Mouse (Mus musculus): Measurements from ENCODE around the gene Lrrc10. TPM values are rescaled to one million over a fixed set of nuclear protein-coding genes. Genes with fewer than 3 reads are reported as not detected.

The Lrrc10 gene
- polyA plus RNA-seq (2012; rRNA removed): not detected in 2 replicates

- H3K4me1 ChIP-seq (ENCODE audit: control insufficient read depth, insufficient read depth, insufficient read length, low read length): peaks cover 6% of the 10 kb centered on the region; the same call in 1 of the 2 replicates
- H3K27ac ChIP-seq (ENCODE audit: insufficient read depth, low read depth, low read length): no peak within 1 kb of the TSS
- no peaks in the 10 kb centered on the region for H3K27me3 ChIP-seq (ENCODE audit: control insufficient read depth, insufficient read depth, low read length)
- 52% methylated on average over 40 of the region's 40 CpGs for WGBS
- peaks cover 16% of the 10 kb centered on the region for H3K36me3 ChIP-seq (ENCODE audit: control insufficient read depth, insufficient read depth, low read length)
- no peak for TF ChIP-seq POLR2A (IDR thresholded peaks at IDR 0.05; ENCODE audit: low read depth, low read length)
- H3K4me3 ChIP-seq (ENCODE audit: low read depth, low read length): no peak within 1 kb of the TSS; the same call in 1 of the 2 replicates
Measured at GRCm38 (mm10) chr10:117045175-117046056, at the start of gene Lrrc10. TSS of gene Lrrc10 (plus strand) at chr10:117045341.

- TF ChIP-seq CTCF (IDR thresholded peaks at IDR 0.05; ENCODE audit: extremely low read depth, insufficient read length, insufficient replicate concordance, low read depth, low read length): no peak
- TF ChIP-seq POLR2A (IDR thresholded peaks at IDR 0.05; ENCODE audit: low read depth, low read length): no peak
- Histone ChIP-seq H3K4me3 (ENCODE audit: low read depth, low read length) (no peak overlapping the region), H3K36me3 (ENCODE audit: control insufficient read depth, insufficient read depth, low read length) (no peaks in the 10 kb centered on the region), H3K4me1 (ENCODE audit: control insufficient read depth, insufficient read depth, insufficient read length, low read length) (peaks cover 10% of the 10 kb centered on the region), H3K27me3 (ENCODE audit: control insufficient read depth, insufficient read depth, low read length) (no peaks in the 10 kb centered on the region), H3K27ac (ENCODE audit: insufficient read depth, low read depth, low read length) (peak overlapping the region; percentile 80)
- 47% methylated on average over 6 of the region's 6 CpGs for WGBS
Measured at GRCm38 (mm10) chr10:116995584-116996235, 49.4 kb upstream of the Lrrc10 start.

- 10% methylated on average over 6 of the region's 6 CpGs for WGBS
- no peaks in the 10 kb centered on the region for H3K27me3 ChIP-seq (ENCODE audit: control insufficient read depth, insufficient read depth, low read length)
- TF ChIP-seq POLR2A (IDR thresholded peaks at IDR 0.05; ENCODE audit: low read depth, low read length): no peak
- TF ChIP-seq CTCF (IDR thresholded peaks at IDR 0.05; ENCODE audit: extremely low read depth, insufficient read length, insufficient replicate concordance, low read depth, low read length): no peak
- peak overlapping the region; percentile 80 for H3K27ac ChIP-seq (ENCODE audit: insufficient read depth, low read depth, low read length)
- H3K36me3 ChIP-seq (ENCODE audit: control insufficient read depth, insufficient read depth, low read length): no peaks in the 10 kb centered on the region
- H3K4me1 ChIP-seq (ENCODE audit: control insufficient read depth, insufficient read depth, insufficient read length, low read length): peaks cover 10% of the 10 kb centered on the region
- no peak overlapping the region for H3K4me3 ChIP-seq (ENCODE audit: low read depth, low read length)
Measured at GRCm38 (mm10) chr10:116996236-116996600, 48.9 kb upstream of the Lrrc10 start.

GRCm38 (mm10) chr10:116998716-116999455 is 46.3 kb upstream of the Lrrc10 start:
- peaks cover 10% of the 10 kb centered on the region for H3K4me1 ChIP-seq (ENCODE audit: control insufficient read depth, insufficient read depth, insufficient read length, low read length)
- 65% methylated on average over 17 of the region's 17 CpGs for WGBS
- TF ChIP-seq POLR2A (IDR thresholded peaks at IDR 0.05; ENCODE audit: low read depth, low read length): no peak
- TF ChIP-seq CTCF (IDR thresholded peaks at IDR 0.05; ENCODE audit: extremely low read depth, insufficient read length, insufficient replicate concordance, low read depth, low read length): no peak
- H3K4me3 ChIP-seq (ENCODE audit: low read depth, low read length): no peak overlapping the region
- no peaks in the 10 kb centered on the region for H3K36me3 ChIP-seq (ENCODE audit: control insufficient read depth, insufficient read depth, low read length)
- no peaks in the 10 kb centered on the region for H3K27me3 ChIP-seq (ENCODE audit: control insufficient read depth, insufficient read depth, low read length)
- H3K27ac ChIP-seq (ENCODE audit: insufficient read depth, low read depth, low read length): no peak overlapping the region

GRCm38 (mm10) chr10:117000975-117001374 is 44.2 kb upstream of the Lrrc10 start:
- Histone ChIP-seq H3K36me3 (ENCODE audit: control insufficient read depth, insufficient read depth, low read length) (no peaks in the 10 kb centered on the region), H3K27me3 (ENCODE audit: control insufficient read depth, insufficient read depth, low read length) (no peaks in the 10 kb centered on the region), H3K27ac (ENCODE audit: insufficient read depth, low read depth, low read length) (no peak overlapping the region), H3K4me3 (ENCODE audit: low read depth, low read length) (no peak overlapping the region), H3K4me1 (ENCODE audit: control insufficient read depth, insufficient read depth, insufficient read length, low read length) (peaks cover 5% of the 10 kb centered on the region)
- TF ChIP-seq POLR2A (IDR thresholded peaks at IDR 0.05; ENCODE audit: low read depth, low read length): no peak
- 44% methylated on average over 12 of the region's 12 CpGs for WGBS

GRCm38 (mm10) chr10:117004695-117005094 is 40.4 kb upstream of the Lrrc10 start:
- Histone ChIP-seq H3K4me1 (ENCODE audit: control insufficient read depth, insufficient read depth, insufficient read length, low read length) (no peaks in the 10 kb centered on the region), H3K27ac (ENCODE audit: insufficient read depth, low read depth, low read length) (no peak overlapping the region), H3K4me3 (ENCODE audit: low read depth, low read length) (no peak overlapping the region), H3K36me3 (ENCODE audit: control insufficient read depth, insufficient read depth, low read length) (no peaks in the 10 kb centered on the region), H3K27me3 (ENCODE audit: control insufficient read depth, insufficient read depth, low read length) (no peaks in the 10 kb centered on the region)
- no peak for TF ChIP-seq POLR2A (IDR thresholded peaks at IDR 0.05; ENCODE audit: low read depth, low read length)
- no peak for TF ChIP-seq CTCF (IDR thresholded peaks at IDR 0.05; ENCODE audit: extremely low read depth, insufficient read length, insufficient replicate concordance, low read depth, low read length)
- WGBS: 93% methylated on average over 5 of the region's 5 CpGs
